ENCODE assay signal across 17 mouse cellular contexts in genomic region chr3:129504928-129505327, GRCm38 (mm10). TPM values are rescaled to one million over a fixed set of nuclear protein-coding genes. Genes with fewer than 3 reads are reported as not detected.
DNase-seq lines count a peak whose midpoint lies in the region; ATAC-seq and TF ChIP-seq lines count a peak whose summit lies in the region.
"Had no signal": no experiment of that assay in that cellular context is flagged by ENCODE, and none has a peak within 500 bp of the region (broad histone marks: within the 10 kb centered on the region; RNA-seq: fewer than 3 reads in every experiment).

No protein-coding gene starts in this region.

- TF ChIP-seq POLR2A in liver, adult 2 months (IDR thresholded peaks at IDR 0.05; ENCODE audit: extremely low read depth, insufficient read depth, low read length): no peak

- peak; percentile 9 to 23 for DNase-seq in kidney, adult 8-10 months
- DNase-seq in kidney, adult 18-20 months: no peak
- DNase-seq in liver, adult 2 months (ENCODE audit: extremely low read depth, low read depth, low spot score): peak; percentile 53
- DNase-seq in liver, embryonic 11.5 days (ENCODE audit: low spot score): no peak
- peak; percentile 24 to 37 for DNase-seq in kidney, postnatal 36 days
- DNase-seq: adrenal gland, adult 2 months; adrenal gland, postnatal 25 days; cerebellum, adult 18-20 months; cerebellum, adult 9-11 months; cerebellum, postnatal 36 days; gastrocnemius, postnatal 10 days; heart, postnatal 36 days had no signal

- WGBS in liver, adult 2 months: 37% methylated on average over 6 of the region's 6 CpGs
- WGBS in liver, embryonic 11.5 days: 69% methylated on average over 6 of the region's 6 CpGs
- 85% methylated on average over 6 of the region's 6 CpGs for WGBS in hindbrain, embryonic 16.5 days

- TF ChIP-seq CTCF in liver, adult 2 months (IDR thresholded peaks at IDR 0.05; ENCODE audit: low read depth, low read length): no peak

- no peaks in the 10 kb centered on the region for H3K4me1 ChIP-seq in liver, adult 2 months (ENCODE audit: control insufficient read depth, insufficient read depth, low read length)
- H3K4me1 ChIP-seq in liver, embryonic 11.5 days (replicated peaks; ENCODE audit: control insufficient read depth, insufficient read depth, low read length): no peaks in the 10 kb centered on the region
- no peaks in the 10 kb centered on the region for H3K4me1 ChIP-seq in hindbrain, embryonic 16.5 days (ENCODE audit: control insufficient read depth, insufficient read depth, low read depth, low read length)
- H3K4me1 ChIP-seq: embryonic facial prominence, embryonic 13.5 days; forebrain, embryonic 12.5 days; heart, embryonic 13.5 days had no signal

- H3K4me3 ChIP-seq in liver, adult 2 months (ENCODE audit: insufficient read depth, low read depth, low read length): no peak overlapping the region
- no peak overlapping the region for H3K4me3 ChIP-seq in liver, embryonic 11.5 days (ENCODE audit: low read depth, low read length)
- H3K4me3 ChIP-seq in hindbrain, embryonic 16.5 days (ENCODE audit: low read length): no peak overlapping the region
- H3K4me3 ChIP-seq: embryonic facial prominence, embryonic 13.5 days; forebrain, embryonic 12.5 days; heart, embryonic 13.5 days had no signal

- no peaks in the 10 kb centered on the region for H3K9me3 ChIP-seq in liver, embryonic 11.5 days (ENCODE audit: control insufficient read depth, low read length)
- H3K9me3 ChIP-seq in hindbrain, embryonic 16.5 days (ENCODE audit: control insufficient read depth, low read length): no peaks in the 10 kb centered on the region
- H3K9me3 ChIP-seq: embryonic facial prominence, embryonic 13.5 days; forebrain, embryonic 12.5 days; heart, embryonic 13.5 days had no signal

- H3K36me3 ChIP-seq in liver, adult 2 months (ENCODE audit: control insufficient read depth, insufficient read depth, low read length): no peaks in the 10 kb centered on the region
- H3K36me3 ChIP-seq in liver, embryonic 11.5 days (ENCODE audit: control insufficient read depth, insufficient read depth, low read length): no peaks in the 10 kb centered on the region
- H3K36me3 ChIP-seq in hindbrain, embryonic 16.5 days (ENCODE audit: control insufficient read depth, insufficient read depth, low read length): no peaks in the 10 kb centered on the region
- H3K36me3 ChIP-seq: embryonic facial prominence, embryonic 13.5 days; forebrain, embryonic 12.5 days; heart, embryonic 13.5 days had no signal

- H3K4me2 ChIP-seq in liver, embryonic 11.5 days: no peak overlapping the region
- H3K4me2 ChIP-seq in hindbrain, embryonic 16.5 days (ENCODE audit: low read length): no peak overlapping the region
- H3K4me2 ChIP-seq: embryonic facial prominence, embryonic 13.5 days; forebrain, embryonic 12.5 days; heart, embryonic 13.5 days had no signal

- no peaks in the 10 kb centered on the region for H3K27me3 ChIP-seq in liver, adult 2 months (ENCODE audit: control insufficient read depth, insufficient read depth, low read length)
- H3K27me3 ChIP-seq in liver, embryonic 11.5 days (replicated peaks; ENCODE audit: control insufficient read depth, insufficient read depth, low read length): no peaks in the 10 kb centered on the region
- no peaks in the 10 kb centered on the region for H3K27me3 ChIP-seq in hindbrain, embryonic 16.5 days (replicated peaks; ENCODE audit: control insufficient read depth, insufficient read depth, low read length)
- H3K27me3 ChIP-seq: embryonic facial prominence, embryonic 13.5 days; forebrain, embryonic 12.5 days; heart, embryonic 13.5 days had no signal

- no peak for ATAC-seq in liver, embryonic 11.5 days (replicated peaks; ENCODE audit: low FRiP score)
- no peak for ATAC-seq in hindbrain, embryonic 16.5 days
- ATAC-seq: forebrain, embryonic 16.5 days had no signal

- no peak overlapping the region for H3K9ac ChIP-seq in liver, adult 2 months (ENCODE audit: low read depth, low read length)
- no peak overlapping the region for H3K9ac ChIP-seq in liver, embryonic 11.5 days (ENCODE audit: low read depth, low read length)
- H3K9ac ChIP-seq in hindbrain, embryonic 16.5 days (ENCODE audit: low read depth, low read length): no peak overlapping the region
- H3K9ac ChIP-seq: embryonic facial prominence, embryonic 13.5 days; forebrain, embryonic 12.5 days; heart, embryonic 13.5 days had no signal

- H3K79me2 ChIP-seq in liver, adult 2 months (ENCODE audit: control insufficient read depth, insufficient read depth, low read length): no peaks in the 10 kb centered on the region

- no peak overlapping the region for H3K27ac ChIP-seq in liver, adult 2 months (replicated peaks; ENCODE audit: insufficient read depth, low read depth, low read length)
- no peak overlapping the region for H3K27ac ChIP-seq in liver, embryonic 11.5 days (ENCODE audit: low read depth, low read length)
- no peak overlapping the region for H3K27ac ChIP-seq in hindbrain, embryonic 16.5 days (ENCODE audit: low read depth, low read length)
- H3K27ac ChIP-seq: embryonic facial prominence, embryonic 13.5 days; forebrain, embryonic 12.5 days; heart, embryonic 13.5 days had no signal

RNA-seq across cellular contexts. Expression of gene Elovl6, which starts 27.2 kb away (rescaled TPM):
- total RNA-seq in liver, adult 2 months (2014; rRNA removed): 30.5 and 44.3 TPM in 2 replicates
- polyA plus RNA-seq in liver, adult 2 months (2012; rRNA removed): 44.6 and 70.5 TPM in 2 replicates
- 26.6 and 28.3 TPM in 2 replicates for polyA plus RNA-seq in liver, embryonic 11.5 days (2014; fragmentation: Nextera tagmentation; extraction: Ambion mirVana)
- polyA plus RNA-seq in hindbrain, embryonic 16.5 days (2015; fragmentation: Nextera tagmentation; extraction: Ambion mirVana): 44.3 and 44.4 TPM in 2 replicates

Comparison
In these comparisons a context has a peak if more than half of its experiments do, and no peak if none do; other contexts are left out.
1. DNase-seq: peak in kidney, adult 8-10 months (2 of 2), liver, adult 2 months (single experiment) and kidney, postnatal 36 days (2 of 2); none in kidney, adult 18-20 months (single experiment) and liver, embryonic 11.5 days (single experiment).